Mouse (Mus musculus) thymus, adult 2 months (tissue): ENCODE measurements around the gene Stxbp5. TPM values are rescaled to one million over a fixed set of nuclear protein-coding genes. Genes with fewer than 3 reads are reported as not detected.

Experiments
- DNase-seq: peaks from one replicate; pipeline ENCODE4 v3.0.0; 2021
- H3K27ac ChIP-seq: fragments of 200-500 bp; 2 replicates; pipeline ENCODE4 v1.5.1; 2012; ENCODE audit warnings: low read length, control low read depth; ENCODE audit not compliant: control insufficient read depth, insufficient read depth
- H3K27me3 ChIP-seq: fragments of 200-500 bp; 2 replicates; pipeline ENCODE4 v1.6.1; 2012; ENCODE audit warnings: mild to moderate bottlenecking, low read length, moderate library complexity, mixed read lengths; ENCODE audit not compliant: control insufficient read depth, insufficient read depth
- H3K36me3 ChIP-seq: fragments of 200-500 bp; 2 replicates; pipeline ENCODE4 v1.6.1; 2012; ENCODE audit warnings: mild to moderate bottlenecking, low read length, moderate library complexity; ENCODE audit not compliant: control insufficient read depth, insufficient read depth
- H3K4me1 ChIP-seq: fragments of 200-500 bp; replicated peaks from 2 replicates; pipeline ENCODE4 v1.6.1; 2012; ENCODE audit warnings: low read length; ENCODE audit not compliant: control insufficient read depth, insufficient read depth
- H3K4me3 ChIP-seq: fragments of 200-500 bp; 2 replicates; pipeline ENCODE4 v1.5.1; 2012; ENCODE audit warnings: mild to moderate bottlenecking, low read length, control low read depth, moderate library complexity; ENCODE audit not compliant: control insufficient read depth, insufficient read depth
- CTCF ChIP-seq: fragments of 200-500 bp; IDR thresholded peaks from 2 replicates; pipeline ENCODE4 v1.5.1; 2012; ENCODE audit warnings: mild to moderate bottlenecking, control low read depth, low read length, moderate library complexity, borderline replicate concordance; ENCODE audit not compliant: control insufficient read depth, poor library complexity, insufficient read depth; ENCODE audit errors: extremely low read depth
- POLR2A ChIP-seq: fragments of 200-500 bp; IDR thresholded peaks from 2 replicates; pipeline ENCODE4 v1.6.1; 2012; ENCODE audit warnings: mild to moderate bottlenecking, low read length, control low read depth, moderate library complexity; ENCODE audit not compliant: control insufficient read depth, poor library complexity, insufficient read depth; ENCODE audit errors: extremely low read depth
- WGBS: fragments of 180-500 bp; shearing (Covaris S2); methylation state at CpG from one replicate; pipeline ENCODE4 v1.1.7; 2018; 5-methylcytosine and 5-hydroxymethylcytosine counted together
- polyA plus RNA-seq: library from polyadenylated mRNA; depleted of rRNA; stranded (reverse); fragments of >200 nt; gene quantifications from 2 replicates; pipeline ENCODE4 v1.2.3, GENCODE M21; 2012

Stxbp5 gene
- polyA plus RNA-seq, 1 experiment: 23.9 TPM

- Histone ChIP-seq H3K4me1 (peaks cover 4% of the 10 kb centered on the region), H3K4me3 (no peak overlapping the region), H3K27me3 (no peaks in the 10 kb centered on the region), H3K36me3 (no peaks in the 10 kb centered on the region), H3K27ac (no peak overlapping the region)
- no peak for TF ChIP-seq CTCF
- DNase-seq: no peak
- 77% methylated on average over 3 of the region's 3 CpGs for WGBS
Observed at GRCm38 (mm10) chr10:9859476-9859875, 41.4 kb downstream of the Stxbp5 start.

- Histone ChIP-seq H3K27ac (no peak overlapping the region), H3K4me3 (no peak overlapping the region), H3K4me1 (peaks cover 4% of the 10 kb centered on the region), H3K36me3 (no peaks in the 10 kb centered on the region), H3K27me3 (no peaks in the 10 kb centered on the region)
- TF ChIP-seq POLR2A (no peak), CTCF (no peak)
- WGBS: 98% methylated on average over 2 of the region's 2 CpGs
- no peak for DNase-seq
Observed at GRCm38 (mm10) chr10:9857850-9858249, 43.0 kb downstream of the Stxbp5 start.

- WGBS: 79% methylated on average over 9 of the region's 9 CpGs
- no peak overlapping the region for H3K27ac ChIP-seq
- no peak for DNase-seq
- no peak overlapping the region for H3K4me3 ChIP-seq
- no peaks in the 10 kb centered on the region for H3K27me3 ChIP-seq
- peaks cover 4% of the 10 kb centered on the region for H3K4me1 ChIP-seq
- no peak for TF ChIP-seq CTCF
- TF ChIP-seq POLR2A: no peak
- no peaks in the 10 kb centered on the region for H3K36me3 ChIP-seq
Observed at GRCm38 (mm10) chr10:9856792-9857191, 44.1 kb downstream of the Stxbp5 start.

- WGBS: 97% methylated on average over 4 of the region's 4 CpGs
- DNase-seq: no peak
- Histone ChIP-seq H3K4me3 (no peak overlapping the region), H3K27me3 (no peaks in the 10 kb centered on the region), H3K36me3 (no peaks in the 10 kb centered on the region), H3K27ac (no peak overlapping the region), H3K4me1 (no peaks in the 10 kb centered on the region)
- TF ChIP-seq POLR2A (no peak), CTCF (no peak)
Observed at GRCm38 (mm10) chr10:9846408-9846807, 54.5 kb downstream of the Stxbp5 start.

GRCm38 (mm10) chr10:9839408-9839807 lies 61.5 kb downstream of the Stxbp5 start:
- no peak overlapping the region for H3K4me3 ChIP-seq
- TF ChIP-seq POLR2A: no peak
- TF ChIP-seq CTCF: no peak
- H3K4me1 ChIP-seq: no peaks in the 10 kb centered on the region
- no peaks in the 10 kb centered on the region; the same call in 1 of the 2 replicates for H3K36me3 ChIP-seq
- no peaks in the 10 kb centered on the region for H3K27me3 ChIP-seq
- no peak for DNase-seq
- 95% methylated on average over 7 of the region's 7 CpGs for WGBS
- no peak overlapping the region for H3K27ac ChIP-seq

- Histone ChIP-seq H3K4me1 (no peaks in the 10 kb centered on the region), H3K27ac (no peak overlapping the region), H3K27me3 (no peaks in the 10 kb centered on the region), H3K4me3 (no peak overlapping the region), H3K36me3 (no peaks in the 10 kb centered on the region; the same call in 1 of the 2 replicates)
- TF ChIP-seq POLR2A (no peak), CTCF (no peak)
- DNase-seq: no peak
- WGBS: 98% methylated on average over 4 of the region's 4 CpGs
Observed at GRCm38 (mm10) chr10:9834986-9835385, 65.9 kb downstream of the Stxbp5 start.

GRCm38 (mm10) chr10:9832937-9833336 lies 67.9 kb downstream of the Stxbp5 start:
- Histone ChIP-seq H3K27ac (no peak overlapping the region), H3K27me3 (no peaks in the 10 kb centered on the region), H3K4me3 (no peak overlapping the region), H3K4me1 (no peaks in the 10 kb centered on the region), H3K36me3 (no peaks in the 10 kb centered on the region; the same call in 1 of the 2 replicates)
- no peak for DNase-seq
- TF ChIP-seq POLR2A: no peak
- no peak for TF ChIP-seq CTCF
- 97% methylated on average over 4 of the region's 4 CpGs for WGBS
